Mouse (Mus musculus) embryonic facial prominence, embryonic 14.5 days (tissue): ENCODE results near the gene Crybb1. TPM values are rescaled to one million over a fixed set of nuclear protein-coding genes. Genes with fewer than 3 reads are reported as not detected.

Experiments
- ATAC-seq: fragments of 200-750 bp; cut with Nextera tagmentation; 2 replicates; pipeline ENCODE4 v1.8.0; 2017; ENCODE audit warnings: low read depth, moderate number of reproducible peaks, moderate TSS enrichment
- DNase-seq: peaks from one replicate; pipeline ENCODE4 v3.0.0-alpha.2; 2015; ENCODE audit warnings: low spot score
- H3K27ac ChIP-seq: fragments of 300-500 bp; sonication (generic); replicated peaks from 2 replicates; pipeline ENCODE4 v1.5.1; 2014; ENCODE audit warnings: low read depth, mild to moderate bottlenecking, low read length, moderate library complexity
- H3K27me3 ChIP-seq: fragments of 300-500 bp; sonication (generic); replicated peaks from 2 replicates; pipeline ENCODE4 v1.6.1; 2014; ENCODE audit warnings: low read length; ENCODE audit not compliant: control insufficient read depth, insufficient read depth
- H3K36me3 ChIP-seq: fragments of 300-500 bp; sonication (generic); 2 replicates; pipeline ENCODE4 v1.6.1; 2014; ENCODE audit warnings: low read length, mixed read lengths; ENCODE audit not compliant: control insufficient read depth, insufficient read depth
- H3K4me1 ChIP-seq: fragments of 300-500 bp; sonication (generic); 2 replicates; pipeline ENCODE4 v1.6.1; 2014; ENCODE audit warnings: antibody characterized with exemption, low read length; ENCODE audit not compliant: control insufficient read depth, insufficient read depth
- H3K4me2 ChIP-seq: fragments of 300-500 bp; sonication (generic); 2 replicates; pipeline ENCODE4 v1.6.1; 2014; ENCODE audit warnings: low read depth, mild to moderate bottlenecking, low read length, moderate library complexity, mixed read lengths
- H3K4me3 ChIP-seq: fragments of 300-500 bp; sonication (generic); 2 replicates; pipeline ENCODE4 v1.5.1; 2014; ENCODE audit warnings: low read depth, mild to moderate bottlenecking, low read length
- H3K9ac ChIP-seq: fragments of 300-500 bp; sonication (generic); 2 replicates; pipeline ENCODE4 v1.6.1; 2014; ENCODE audit warnings: low read depth, mild to moderate bottlenecking, low read length, moderate library complexity, mixed read lengths
- H3K9me3 ChIP-seq: fragments of 300-500 bp; sonication (generic); 2 replicates; pipeline ENCODE4 v1.6.1; 2016; ENCODE audit warnings: low read length; ENCODE audit not compliant: control insufficient read depth
- WGBS: fragments of 180-500 bp; shearing (Covaris S2); extraction: QIAGEN DNeasy Blood & Tissue Kit; methylation state at CpG from one replicate; pipeline ENCODE4 v1.1.7; 2014; 5-methylcytosine and 5-hydroxymethylcytosine counted together
- polyA plus RNA-seq: library from polyadenylated mRNA; unstranded; fragments of >200 nt; fragmentation: Nextera tagmentation; extraction: Ambion mirVana; gene quantifications from 2 replicates; pipeline ENCODE4 v1.2.1, GENCODE M21; 2014

Crybb1 gene
- polyA plus RNA-seq, 1 experiment from 2014 or later = 3.2 TPM

- Histone ChIP-seq H3K4me1 (no peaks in the 10 kb centered on the region), H3K4me2 (no peak overlapping the region), H3K4me3 (no peak overlapping the region), H3K9ac (no peak overlapping the region), H3K9me3 (no peaks in the 10 kb centered on the region), H3K27ac (no peak overlapping the region), H3K36me3 (no peaks in the 10 kb centered on the region), H3K27me3 (peaks cover 14% of the 10 kb centered on the region; the same call in 1 of the 2 replicates)
- ATAC-seq = no peak
- WGBS = 73% methylated on average over 2 of the region's 2 CpGs
- no peak for DNase-seq
These were observed 13.8 kb upstream of the Crybb1 start for GRCm38 (mm10) chr5:112241849-112242248.

- peaks cover 12% of the 10 kb centered on the region for H3K27me3 ChIP-seq
- no peaks in the 10 kb centered on the region for H3K9me3 ChIP-seq
- no peak overlapping the region for H3K9ac ChIP-seq
- H3K4me3 ChIP-seq = no peak overlapping the region
- ATAC-seq (no peak), DNase-seq (peak; percentile 58)
- 57% methylated on average over 5 of the region's 5 CpGs for WGBS
- H3K36me3 ChIP-seq = no peaks in the 10 kb centered on the region
- H3K4me2 ChIP-seq = no peak overlapping the region
- H3K27ac ChIP-seq = no peak overlapping the region
- no peaks in the 10 kb centered on the region for H3K4me1 ChIP-seq
These were observed 13.2 kb upstream of the Crybb1 start for GRCm38 (mm10) chr5:112242361-112242778.

- H3K36me3 ChIP-seq = no peaks in the 10 kb centered on the region
- H3K27ac ChIP-seq = no peak overlapping the region
- no peak overlapping the region for H3K4me3 ChIP-seq
- no peak overlapping the region for H3K9ac ChIP-seq
- ATAC-seq = no peak
- no peak overlapping the region for H3K4me2 ChIP-seq
- H3K4me1 ChIP-seq = no peaks in the 10 kb centered on the region
- DNase-seq = no peak
- no peaks in the 10 kb centered on the region for H3K9me3 ChIP-seq
- WGBS = 59% methylated on average over 5 of the region's 5 CpGs
- H3K27me3 ChIP-seq = peaks cover 7% of the 10 kb centered on the region
These were observed 12.6 kb upstream of the Crybb1 start for GRCm38 (mm10) chr5:112243041-112243440.

GRCm38 (mm10) chr5:112243539-112244274 is 11.9 kb upstream of the Crybb1 start:
- H3K9me3 ChIP-seq = no peaks in the 10 kb centered on the region
- WGBS = 57% methylated on average over 10 of the region's 10 CpGs
- no peak overlapping the region for H3K9ac ChIP-seq
- DNase-seq (no peak), ATAC-seq (no peak)
- no peak overlapping the region for H3K27ac ChIP-seq
- H3K4me3 ChIP-seq = no peak overlapping the region
- H3K4me2 ChIP-seq = no peak overlapping the region
- H3K4me1 ChIP-seq = no peaks in the 10 kb centered on the region
- H3K27me3 ChIP-seq = peaks cover under 1% of the 10 kb centered on the region
- no peaks in the 10 kb centered on the region for H3K36me3 ChIP-seq

DNA sequence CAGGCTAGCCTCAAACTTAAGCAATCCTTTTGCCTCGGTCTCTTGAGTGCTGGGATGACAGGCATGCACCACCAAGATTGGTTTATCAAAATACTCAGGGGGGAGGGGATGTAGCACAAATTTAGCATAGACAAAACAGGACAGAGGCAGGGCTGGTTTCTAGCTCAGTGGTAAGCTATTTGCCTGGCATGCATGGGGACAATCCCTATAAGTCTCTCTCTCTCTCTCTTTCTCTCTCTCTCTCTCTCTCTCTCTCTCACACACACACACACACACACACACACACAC is 11.4 kb upstream of the Crybb1 start:
- H3K36me3 ChIP-seq = no peaks in the 10 kb centered on the region
- no peaks in the 10 kb centered on the region for H3K4me1 ChIP-seq
- no peak overlapping the region for H3K4me2 ChIP-seq
- H3K9me3 ChIP-seq = no peaks in the 10 kb centered on the region
- no peak overlapping the region for H3K9ac ChIP-seq
- no peak for DNase-seq
- no peak overlapping the region for H3K4me3 ChIP-seq
- H3K27ac ChIP-seq = no peak overlapping the region
- ATAC-seq = no peak
- WGBS = 65% methylated on average over 1 of the region's 1 CpGs
- H3K27me3 ChIP-seq = no peaks in the 10 kb centered on the region; the same call in 1 of the 2 replicates

DNA sequence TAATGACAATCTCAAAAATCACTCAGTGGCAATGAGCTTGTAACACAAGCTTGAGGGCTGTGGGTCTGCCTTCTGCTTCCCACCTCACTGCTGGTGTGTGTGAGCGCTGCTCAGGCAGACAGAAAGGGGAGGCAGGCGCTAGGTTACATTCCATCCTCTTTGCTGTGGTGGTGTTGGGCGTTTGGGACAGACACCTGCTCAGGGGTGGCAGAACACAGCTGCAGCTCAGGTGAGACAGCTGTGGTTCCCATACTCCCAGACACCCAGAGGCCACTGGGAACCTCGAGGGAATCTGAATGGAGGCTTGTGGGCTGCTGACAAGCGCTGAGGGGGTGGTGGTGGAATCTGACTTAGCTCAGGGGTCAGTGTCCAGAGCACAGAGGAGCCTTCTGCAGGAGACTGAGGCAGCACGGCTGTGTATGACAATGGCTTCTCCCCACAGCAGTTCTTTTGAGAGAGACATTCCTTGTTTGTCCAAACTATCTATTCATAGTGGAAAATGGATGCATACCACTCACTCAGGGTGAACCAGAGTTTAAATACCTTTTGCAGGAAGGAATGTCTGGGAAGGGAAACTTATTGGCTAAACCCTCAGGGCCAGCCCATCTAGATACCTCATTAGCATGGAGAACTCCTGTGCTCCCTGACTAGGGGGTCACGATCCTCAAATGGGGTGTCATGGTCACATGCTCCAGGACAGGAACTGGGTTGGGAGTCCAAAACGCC is 10.6 kb upstream of the Crybb1 start:
- no peak overlapping the region for H3K4me3 ChIP-seq
- DNase-seq (no peak), ATAC-seq (no peak)
- no peak overlapping the region for H3K4me2 ChIP-seq
- H3K27me3 ChIP-seq = no peaks in the 10 kb centered on the region; the same call in 1 of the 2 replicates
- 40% methylated on average over 8 of the region's 8 CpGs for WGBS
- no peaks in the 10 kb centered on the region for H3K36me3 ChIP-seq
- no peaks in the 10 kb centered on the region for H3K4me1 ChIP-seq
- no peak overlapping the region for H3K27ac ChIP-seq
- no peaks in the 10 kb centered on the region for H3K9me3 ChIP-seq
- H3K9ac ChIP-seq = no peak overlapping the region

DNA sequence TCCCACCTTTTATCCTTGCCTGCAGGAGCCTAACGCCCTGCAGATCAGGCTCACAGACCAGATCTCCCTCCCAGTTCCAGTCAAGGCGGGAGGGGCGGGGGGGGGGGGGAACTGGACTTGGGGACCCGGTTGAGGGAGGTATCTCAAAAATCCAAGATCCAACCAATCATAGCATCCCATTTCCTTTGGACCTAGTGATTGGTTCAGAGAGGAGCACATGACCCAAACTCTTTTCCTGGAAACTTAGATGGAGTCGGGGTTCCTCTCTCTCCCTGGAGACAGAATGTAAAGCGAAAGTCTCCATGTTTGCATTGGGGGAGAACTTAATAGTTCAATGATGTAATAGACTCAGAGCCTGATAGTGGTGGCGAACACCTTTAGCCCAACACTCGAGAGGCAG is 8.2 kb upstream of the Crybb1 start:
- H3K27ac ChIP-seq = no peak overlapping the region
- H3K36me3 ChIP-seq = no peaks in the 10 kb centered on the region
- H3K4me2 ChIP-seq = no peak overlapping the region
- DNase-seq (no peak), ATAC-seq (no peak)
- H3K4me3 ChIP-seq = no peak overlapping the region
- 36% methylated on average over 8 of the region's 8 CpGs for WGBS
- no peak overlapping the region for H3K9ac ChIP-seq
- no peaks in the 10 kb centered on the region; the same call in 1 of the 2 replicates for H3K27me3 ChIP-seq
- H3K9me3 ChIP-seq = no peaks in the 10 kb centered on the region
- no peaks in the 10 kb centered on the region for H3K4me1 ChIP-seq

GRCm38 (mm10) chr5:112249106-112249505 is 6.5 kb upstream of the Crybb1 start:
- no peak overlapping the region for H3K4me3 ChIP-seq
- H3K4me1 ChIP-seq = no peaks in the 10 kb centered on the region

DNA sequence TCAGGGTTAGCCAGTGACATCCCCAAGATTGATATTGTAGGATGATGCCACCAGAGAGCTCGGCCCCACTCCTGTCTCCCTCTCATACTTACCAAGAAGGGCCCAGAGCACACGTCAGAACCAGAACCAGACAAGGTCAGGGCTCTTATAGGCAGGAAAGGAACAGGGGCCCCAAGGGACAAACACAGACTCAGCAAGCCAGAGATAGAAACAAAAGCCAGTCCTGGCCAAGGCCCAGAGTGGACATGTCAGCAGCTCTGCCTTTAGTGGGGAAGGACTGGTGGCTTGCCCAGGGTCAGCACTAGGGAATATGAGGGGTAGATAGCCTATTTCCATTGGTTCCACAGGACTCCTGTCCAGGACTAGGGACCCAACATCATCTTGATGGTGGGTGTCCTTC is 3.2 kb upstream of the Crybb1 start, which contains the start of gene Cryba4:
Gene Cryba4 (minus strand): TSS at position 119 of the 400 bp plus-strand sequence.
- DNase-seq (no peak), ATAC-seq (no peak)
- Histone ChIP-seq H3K4me2 (no peak within 1 kb of the TSS), H3K27ac (no peak within 1 kb of the TSS), H3K27me3 (no peaks in the 10 kb centered on the region), H3K4me1 (peaks cover 6% of the 10 kb centered on the region; the same call in 1 of the 2 replicates), H3K9me3 (no peaks in the 10 kb centered on the region), H3K9ac (no peak within 1 kb of the TSS), H3K4me3 (no peak within 1 kb of the TSS), H3K36me3 (no peaks in the 10 kb centered on the region)
- 84% methylated on average over 2 of the region's 2 CpGs for WGBS

More at GRCm38 (mm10) chr5:112249106-112249505, 6.5 kb upstream of the Crybb1 start:
- Histone ChIP-seq H3K9ac (no peak overlapping the region), H3K4me2 (no peak overlapping the region), H3K9me3 (no peaks in the 10 kb centered on the region), H3K36me3 (no peaks in the 10 kb centered on the region), H3K27me3 (no peaks in the 10 kb centered on the region; the same call in 1 of the 2 replicates), H3K27ac (no peak overlapping the region)
- DNase-seq (no peak), ATAC-seq (no peak)
- WGBS = 83% methylated on average over 11 of the region's 11 CpGs
